Mouse (Mus musculus): ENCODE data around the gene Tuba3b. TPM values are rescaled to one million over a fixed set of nuclear protein-coding genes. Genes with fewer than 3 reads are reported as not detected.

The Tuba3b gene
- polyA plus RNA-seq (2012; rRNA removed) = 1.7 and 5.1 TPM in 2 replicates

DNA sequence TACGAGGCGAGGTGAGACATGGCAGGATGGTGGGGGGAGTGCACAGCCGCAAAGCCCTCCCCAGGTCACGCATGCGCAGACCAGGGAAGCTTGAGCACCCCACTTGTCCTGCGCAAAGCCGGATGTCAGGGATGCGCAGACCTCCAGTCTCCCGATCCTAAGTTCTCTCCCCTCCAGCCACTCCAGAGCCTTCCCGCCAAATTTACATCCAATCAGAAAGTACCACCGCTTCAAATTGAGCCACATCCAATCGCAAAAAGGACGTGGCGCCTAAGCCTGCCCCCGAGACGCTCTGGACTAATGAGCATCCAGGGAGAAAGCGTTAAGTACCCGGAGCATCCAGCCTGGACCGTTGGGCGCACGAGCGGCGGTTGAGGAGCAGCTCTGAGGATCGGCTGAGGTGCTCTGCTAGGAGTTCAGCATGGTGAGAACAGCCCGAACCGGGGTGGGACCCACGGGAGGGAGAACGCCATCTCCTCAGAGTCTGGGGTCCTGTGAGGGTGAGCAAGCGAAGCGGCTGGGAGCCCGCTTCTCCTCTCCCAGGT is at the start of gene Tuba3b:
Gene Tuba3b, plus strand, starts transcription at position 92 of the 545 bp plus-strand sequence.
- DNase-seq (ENCODE audit: low read depth) = no peak

DNA sequence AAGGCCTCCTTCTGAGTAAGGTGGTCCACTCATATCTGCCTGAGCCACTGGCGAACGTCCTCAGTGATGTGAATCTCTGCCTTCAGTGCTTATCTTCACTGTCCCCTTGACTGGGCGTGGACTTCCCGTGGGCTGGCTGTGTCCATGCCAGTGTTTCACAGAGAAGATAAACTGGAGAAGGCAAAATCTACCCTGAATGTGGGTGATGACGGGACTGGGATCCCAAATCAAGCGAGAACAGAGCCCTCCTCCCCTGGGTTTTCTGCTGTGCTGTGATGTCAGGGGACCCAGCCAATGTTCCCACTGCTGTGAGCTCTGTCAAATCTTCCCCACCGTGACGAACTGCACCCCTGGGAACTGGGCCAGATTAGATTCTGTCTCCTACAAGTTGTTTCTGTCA is 48.3 kb upstream of the Tuba3b start:
- no peak for DNase-seq (ENCODE audit: low read depth)

DNA sequence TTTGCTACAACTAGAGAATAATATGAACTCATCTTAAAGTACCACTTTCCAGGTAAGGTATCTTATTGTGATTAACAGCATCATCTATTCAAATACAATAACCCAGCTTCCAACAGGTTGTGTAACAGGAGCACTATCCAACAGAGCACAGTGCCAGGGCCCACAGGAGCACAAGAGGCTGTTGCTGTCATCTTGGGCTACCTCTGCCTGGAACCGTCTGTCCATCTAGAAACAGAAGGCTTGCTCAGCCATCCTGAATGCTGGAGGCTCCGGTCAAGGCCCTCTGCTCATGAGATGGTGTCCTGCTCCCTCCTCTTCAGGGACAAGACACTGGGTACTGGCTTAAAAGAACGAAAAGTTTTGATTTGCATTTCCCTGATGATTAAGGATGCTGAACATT is 47.7 kb upstream of the Tuba3b start:
- DNase-seq (ENCODE audit: low read depth) = no peak

DNA sequence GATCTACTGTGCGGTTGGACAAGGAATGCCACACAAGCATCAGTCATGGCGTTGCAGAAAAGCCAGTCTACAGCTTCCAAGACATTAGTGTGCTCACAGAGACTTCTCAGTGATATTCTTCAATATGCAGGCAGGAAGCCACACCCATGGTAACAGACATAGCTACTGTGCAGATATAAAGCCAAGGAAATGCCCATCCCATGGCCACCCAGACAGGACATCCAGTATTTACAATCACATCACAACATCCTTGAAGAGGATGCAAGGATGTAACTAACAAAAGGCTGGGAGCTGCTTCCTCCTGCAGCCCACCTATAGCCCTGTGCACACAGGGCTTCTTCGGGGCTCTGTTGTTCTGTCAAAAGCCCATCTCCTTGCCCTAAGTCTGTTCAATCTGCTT is 46.9 kb upstream of the Tuba3b start:
- DNase-seq (ENCODE audit: low read depth) = no peak

DNA sequence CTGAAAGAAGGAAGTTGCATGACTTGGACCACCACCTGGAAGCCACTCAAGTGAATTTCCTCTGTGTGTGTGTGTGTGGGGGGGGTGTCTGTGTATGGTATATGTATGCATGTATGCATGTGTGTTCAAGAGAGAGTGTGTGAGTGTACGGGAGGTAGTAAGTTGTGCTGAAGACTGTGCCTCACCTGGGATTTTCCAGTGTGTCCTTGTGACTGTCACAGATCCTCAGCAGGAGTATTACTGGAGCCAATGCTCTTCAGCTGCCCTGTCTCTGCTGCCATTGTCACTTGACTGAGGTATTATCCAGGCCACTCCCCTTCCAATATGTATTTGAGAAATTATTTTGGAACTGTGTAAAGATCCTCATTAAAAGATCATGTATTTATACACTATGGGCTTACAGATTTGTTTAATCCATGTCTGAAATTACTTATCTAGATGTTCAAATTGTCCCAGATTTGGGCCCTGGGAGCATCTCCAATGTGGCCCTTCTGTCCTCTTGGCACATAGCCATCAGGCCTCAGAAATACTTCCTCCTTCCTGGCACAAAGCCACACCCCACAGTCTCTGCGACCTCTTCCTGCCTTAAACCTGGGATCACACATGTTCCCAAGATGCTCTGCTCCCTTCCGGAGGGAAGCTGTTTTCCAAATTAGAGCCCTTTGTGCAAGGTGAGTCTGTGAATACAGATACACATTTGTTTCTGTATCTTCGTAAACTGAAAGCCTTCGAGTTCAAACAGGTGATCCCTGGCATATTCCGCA is 42.1 kb upstream of the Tuba3b start:
- DNase-seq (ENCODE audit: low read depth) = no peak

DNA sequence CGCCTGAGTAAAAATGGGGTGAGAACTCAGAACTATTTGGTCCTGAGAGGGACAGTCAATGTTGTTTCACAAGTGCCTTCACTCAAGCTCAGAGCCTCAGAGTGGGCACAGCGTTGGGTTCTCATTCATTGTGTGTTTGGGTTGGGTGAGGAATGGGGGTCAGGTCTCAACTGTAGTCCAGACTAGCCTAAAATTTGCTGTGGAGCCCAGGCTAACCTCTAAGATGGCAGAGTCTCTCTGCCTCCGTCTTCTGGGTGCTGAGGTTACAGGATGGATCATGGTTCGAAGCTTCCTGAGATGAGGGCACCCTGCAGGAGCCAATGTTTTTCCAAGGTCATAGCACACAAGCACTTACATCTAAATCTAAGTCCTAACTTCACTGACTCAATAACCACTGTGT is 38.8 kb upstream of the Tuba3b start:
- no peak for DNase-seq (ENCODE audit: low read depth)

DNA sequence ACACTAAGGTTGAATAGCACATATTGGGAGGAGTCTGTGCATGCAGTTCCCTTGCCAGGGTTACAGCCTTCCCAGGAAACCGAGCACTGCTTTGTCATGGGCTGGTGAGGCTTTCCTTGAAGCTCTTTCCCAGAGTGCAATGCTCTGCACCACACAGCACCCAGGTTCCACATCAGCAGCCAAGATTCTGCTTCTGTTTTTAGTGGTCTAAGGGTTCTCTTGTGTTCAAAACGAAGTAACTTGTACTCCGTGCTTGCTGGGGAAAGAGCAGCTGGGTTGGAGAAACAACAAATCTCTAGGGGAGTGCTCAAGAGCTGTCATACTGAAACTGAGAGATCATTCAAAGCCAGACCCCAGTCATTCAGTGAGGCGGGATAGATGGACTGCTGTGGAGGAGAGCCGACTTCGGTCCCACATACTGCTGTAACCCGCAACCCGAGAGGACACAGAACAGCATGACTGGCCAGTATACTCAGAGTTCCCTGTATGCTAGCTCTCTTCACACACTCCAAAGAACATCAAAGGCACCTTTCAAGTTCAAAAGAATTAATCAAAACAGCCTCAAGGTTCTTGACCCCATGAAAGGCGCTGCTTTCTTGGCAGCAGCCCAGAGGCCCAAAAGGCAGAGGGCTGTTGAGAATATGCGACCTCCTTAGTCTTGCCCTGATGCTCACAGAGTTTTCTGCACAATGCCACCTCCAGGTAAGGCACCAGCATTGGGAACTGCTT is 36.9 kb upstream of the Tuba3b start:
- no peak for DNase-seq (ENCODE audit: low read depth)

DNA sequence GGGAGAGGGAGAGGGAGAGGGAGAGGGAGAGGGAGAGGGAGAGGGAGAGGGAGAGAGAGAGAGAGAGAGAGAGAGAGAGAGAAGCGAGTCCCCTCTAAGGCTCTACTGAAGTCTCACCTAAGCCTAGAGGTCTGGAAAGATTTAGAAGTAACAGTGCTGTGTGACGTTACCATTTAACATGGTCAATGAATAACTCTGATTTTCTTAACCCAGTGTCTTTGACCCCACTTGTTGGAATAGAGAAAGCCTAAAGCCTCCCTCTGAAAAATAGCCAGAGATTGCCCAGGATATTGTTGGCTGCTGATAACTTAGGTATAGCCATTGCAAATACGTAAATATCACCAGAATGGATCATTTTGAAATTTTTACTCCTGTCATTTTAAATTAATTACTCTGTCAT is 35.8 kb upstream of the Tuba3b start:
- DNase-seq (ENCODE audit: low read depth) = no peak

DNA sequence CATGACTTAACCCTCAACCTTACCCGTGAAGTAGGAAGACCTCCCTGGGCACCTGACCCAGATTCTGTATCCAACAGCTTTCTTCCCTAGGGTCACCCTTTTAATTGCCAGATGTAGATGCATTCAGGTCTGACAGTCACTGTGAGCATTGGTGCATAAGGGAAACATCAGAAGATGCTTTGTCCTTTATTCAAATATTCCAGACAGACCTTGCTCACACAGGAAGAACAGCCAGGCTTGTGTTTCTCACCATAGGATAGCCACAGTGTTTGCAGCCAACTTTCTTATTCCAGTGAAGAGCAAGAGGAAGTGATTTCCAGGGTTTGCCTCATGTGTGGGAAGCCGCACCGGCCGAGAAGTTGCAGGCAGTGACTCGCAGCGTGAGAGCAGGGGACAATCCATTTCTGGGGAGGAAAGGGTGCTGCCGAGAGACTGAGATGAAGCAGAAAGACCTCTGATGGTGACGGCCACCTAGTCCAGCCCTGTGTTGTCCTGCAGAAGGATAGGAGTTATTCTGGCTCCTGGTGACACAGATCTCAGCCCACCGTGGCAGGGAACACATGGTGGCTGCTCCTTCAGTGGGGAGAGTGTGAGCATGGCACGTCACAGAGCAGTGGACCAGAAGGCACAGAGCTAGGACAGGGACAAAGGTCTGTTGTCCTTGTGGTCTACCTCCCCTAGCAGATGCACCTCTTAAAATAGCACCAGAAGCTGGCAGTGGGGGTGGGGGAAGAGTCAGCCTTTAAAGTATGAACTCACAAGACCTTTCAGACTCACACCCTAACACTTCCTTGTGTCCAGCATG is 34.0 kb upstream of the Tuba3b start:
- DNase-seq (ENCODE audit: low read depth) = no peak

DNA sequence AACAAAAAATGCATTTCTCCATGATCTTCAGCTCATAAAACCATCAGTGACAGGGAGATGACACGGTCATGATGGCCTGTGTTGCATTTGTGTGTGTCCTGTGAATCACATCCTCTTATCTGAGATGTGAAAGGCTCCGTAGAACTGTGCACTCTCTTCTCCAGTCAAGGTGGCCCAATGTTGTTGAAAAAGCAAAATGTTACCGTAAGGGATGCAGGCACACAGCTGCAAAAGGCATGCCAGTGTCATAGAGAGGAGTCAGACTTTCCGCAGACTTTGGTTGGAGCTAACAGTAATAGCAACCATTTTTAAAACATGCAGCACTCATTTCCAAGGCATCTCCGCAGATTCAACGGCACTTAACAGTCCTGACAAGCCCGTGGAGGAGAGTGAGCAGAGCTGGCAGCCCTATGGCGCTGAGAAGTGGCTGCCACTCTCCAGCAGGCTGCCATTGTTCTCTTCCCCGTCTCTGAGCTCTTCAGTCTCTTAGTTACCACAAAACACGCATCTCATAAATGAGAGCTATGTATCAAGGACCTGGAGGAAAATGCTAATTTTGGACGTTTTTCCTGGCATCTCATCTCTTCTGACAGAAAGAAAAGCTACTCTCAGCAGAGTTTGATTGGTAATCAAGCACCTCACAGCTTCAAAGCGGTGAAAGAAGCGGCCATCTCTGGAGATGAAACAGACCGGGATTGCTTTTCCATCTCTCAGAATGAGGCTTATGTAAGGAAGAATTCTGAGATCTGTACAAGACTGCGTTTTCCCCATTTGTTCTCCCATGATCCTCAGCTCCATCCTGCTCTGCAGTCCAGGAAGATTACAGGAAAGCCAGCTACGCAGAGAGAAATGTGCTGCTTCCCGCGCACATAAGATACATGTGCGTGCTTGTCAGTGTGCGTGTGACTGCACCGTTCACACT is 30.2 kb upstream of the Tuba3b start:
- DNase-seq (ENCODE audit: low read depth) = no peak

DNA sequence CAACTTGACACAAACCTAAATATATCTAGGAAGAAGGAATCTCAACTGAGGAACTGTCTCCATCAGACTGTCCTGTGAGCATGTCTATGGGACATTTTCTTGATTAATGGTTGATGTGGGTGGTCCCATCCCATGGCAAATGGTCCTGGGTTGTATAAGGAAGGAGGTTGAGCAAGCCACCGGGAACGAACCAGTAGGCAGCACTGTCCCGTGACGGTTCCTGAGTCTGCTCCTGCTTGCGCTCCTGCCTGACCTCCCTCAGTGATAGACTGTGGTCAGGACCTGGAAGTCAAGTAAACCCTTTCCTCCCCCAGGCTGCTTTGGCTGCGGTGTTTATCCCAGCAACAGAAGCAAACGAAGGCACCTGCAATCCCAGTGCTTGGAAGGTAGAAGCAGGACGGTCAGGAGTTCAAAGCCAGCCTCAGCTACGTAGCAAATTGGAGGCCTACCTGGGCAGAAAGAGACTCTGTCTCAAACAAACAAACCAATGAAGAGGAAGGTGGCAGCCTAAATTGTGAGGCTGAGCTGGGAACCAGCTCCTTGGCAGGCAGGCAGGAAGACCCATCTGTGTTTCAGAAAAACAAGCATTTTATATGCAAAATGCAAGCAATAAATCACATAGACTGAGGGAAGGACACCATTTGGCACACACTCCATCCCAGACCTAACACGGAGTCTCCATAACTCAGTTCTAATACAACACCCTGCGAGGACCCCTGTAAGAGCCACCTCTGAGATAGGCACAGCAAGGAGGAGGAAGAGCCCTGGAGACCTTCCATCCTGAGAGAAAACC is 24.9 kb upstream of the Tuba3b start:
- no peak for DNase-seq (ENCODE audit: low read depth)

DNA sequence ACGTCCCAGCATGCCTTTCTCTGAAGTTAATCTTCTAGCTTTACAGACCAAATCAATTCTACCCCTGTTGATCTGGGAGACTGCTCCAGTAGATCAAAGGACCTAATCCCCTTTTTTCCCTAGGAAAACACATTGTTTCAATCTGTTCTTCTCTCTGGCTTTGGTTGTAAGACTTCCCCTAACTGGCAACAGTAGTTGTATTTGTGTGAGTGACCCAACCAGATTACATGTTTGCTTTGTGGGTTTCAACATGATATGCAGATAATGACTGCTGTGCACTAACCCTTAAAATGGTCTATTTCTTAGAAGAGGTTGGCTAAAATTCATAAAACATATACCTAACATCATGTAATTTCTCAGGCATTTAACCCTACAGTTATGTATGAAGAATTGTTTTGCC is 24.0 kb upstream of the Tuba3b start:
- no peak for DNase-seq (ENCODE audit: low read depth)

DNA sequence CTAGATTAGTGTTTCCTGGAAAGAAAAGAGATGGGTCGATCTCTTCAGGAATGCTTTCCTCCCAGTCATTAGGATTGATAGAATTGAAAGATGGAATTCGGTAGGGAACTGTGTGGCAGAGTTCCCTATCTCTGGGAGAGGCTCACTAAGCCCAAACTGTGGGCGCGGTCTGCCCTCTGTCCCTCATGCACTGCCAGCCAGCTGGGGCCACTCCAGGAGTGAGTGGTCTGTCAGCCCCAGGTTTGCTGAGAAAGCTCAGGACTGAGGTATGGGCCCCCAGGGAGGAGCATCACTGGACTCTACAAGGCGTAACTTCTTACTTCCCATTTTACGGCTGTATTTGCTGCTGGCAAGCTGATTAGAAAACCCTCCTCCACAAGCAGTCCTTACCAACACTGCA is 23.5 kb upstream of the Tuba3b start:
- DNase-seq (ENCODE audit: low read depth) = no peak

DNA sequence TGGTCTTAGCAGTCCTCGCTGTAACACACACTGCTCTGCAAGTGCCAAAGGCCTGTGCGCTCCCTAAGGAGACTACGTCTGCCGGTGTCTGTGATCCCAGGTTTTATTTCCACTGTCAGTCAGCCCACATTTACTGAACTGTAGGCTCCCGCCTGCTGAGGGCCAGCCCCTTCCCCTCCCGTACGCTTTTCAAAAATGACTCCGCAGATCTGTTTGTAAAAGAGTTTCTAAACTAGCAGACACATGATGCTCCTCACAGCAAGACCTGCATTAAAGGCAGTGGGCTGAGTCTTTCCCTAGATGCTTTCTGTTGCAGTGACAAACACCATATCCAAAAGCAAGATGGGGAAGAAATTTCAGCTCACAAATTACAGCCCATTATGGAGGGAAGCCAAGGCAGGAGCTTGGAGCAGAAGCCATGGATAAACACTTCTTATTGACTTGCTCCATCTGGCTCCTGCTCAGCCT is 23.0 kb upstream of the Tuba3b start:
- no peak for DNase-seq (ENCODE audit: low read depth)

DNA sequence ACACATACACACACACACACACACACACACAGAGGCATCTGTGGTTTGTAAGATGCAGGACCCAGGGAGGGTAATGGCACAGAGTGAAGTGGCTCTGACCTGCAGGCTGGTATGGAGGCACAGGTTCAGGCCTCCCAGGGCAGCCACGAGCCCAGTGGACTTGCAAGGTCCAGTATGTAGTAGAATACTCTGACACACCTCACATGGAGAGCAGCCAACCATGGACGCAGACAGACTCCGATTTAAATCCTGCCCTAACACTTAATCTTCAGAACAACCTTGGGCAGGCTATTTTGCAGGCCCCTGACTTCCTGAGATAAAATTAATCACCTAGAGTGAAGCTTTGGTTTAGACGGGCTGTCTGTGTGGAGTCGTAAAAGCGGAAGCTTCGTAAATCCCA is 21.6 kb upstream of the Tuba3b start:
- DNase-seq (ENCODE audit: low read depth) = no peak

DNA sequence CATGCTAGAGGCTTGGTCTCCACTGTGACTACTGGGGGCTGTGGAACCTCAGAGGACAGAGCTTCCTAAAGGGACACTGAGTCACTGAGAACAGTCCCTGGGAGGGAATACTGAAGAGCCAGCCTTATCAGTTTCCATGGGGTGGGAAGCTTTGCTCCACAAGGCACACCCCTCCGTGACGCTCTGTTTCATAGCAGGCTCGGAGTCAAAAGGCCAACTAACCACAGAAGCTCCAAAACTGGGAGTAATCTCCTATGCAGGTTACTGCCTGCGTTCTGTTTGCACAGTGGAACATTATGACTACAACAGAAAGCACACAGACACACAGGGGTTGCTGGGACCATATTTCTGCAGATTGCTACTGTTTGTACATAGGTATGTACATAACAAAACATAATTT is 19.7 kb upstream of the Tuba3b start:
- DNase-seq (ENCODE audit: low read depth) = no peak

DNA sequence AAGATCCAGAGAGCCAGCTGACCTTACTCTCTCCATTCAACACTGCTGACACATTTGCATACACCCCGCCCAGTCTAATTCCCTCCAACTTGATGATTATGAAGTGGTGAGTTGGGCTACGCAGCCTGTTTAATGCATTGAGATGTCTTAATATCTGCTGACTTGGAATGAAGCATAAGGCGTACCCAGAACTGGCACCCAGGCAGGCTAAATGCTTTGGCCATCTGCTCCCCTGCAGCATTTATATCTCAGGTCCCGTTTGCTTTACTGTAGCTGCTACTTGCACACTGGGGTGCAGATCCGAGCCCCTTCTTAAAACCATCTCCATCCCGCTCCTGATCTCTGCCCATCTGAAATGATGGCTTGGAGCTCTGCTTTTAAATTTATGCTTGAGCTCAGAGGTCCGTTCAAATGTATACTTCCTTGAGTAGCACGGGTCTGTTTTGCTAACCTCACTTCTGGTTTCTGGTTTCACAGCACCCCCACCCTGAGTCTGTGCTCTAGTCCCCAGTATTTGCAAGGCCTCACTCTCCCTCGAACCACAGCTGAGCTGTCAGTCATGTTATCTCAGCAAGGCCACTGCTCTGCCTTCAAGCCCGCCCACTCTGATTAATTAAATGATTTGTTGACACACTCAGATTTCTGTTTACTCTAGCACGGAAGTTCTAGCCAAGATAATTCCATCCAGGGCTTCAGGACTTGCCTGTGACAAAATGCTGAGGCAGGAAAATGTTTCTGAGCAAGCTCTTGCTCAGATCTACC is 16.6 kb upstream of the Tuba3b start:
- no peak for DNase-seq (ENCODE audit: low read depth)

DNA sequence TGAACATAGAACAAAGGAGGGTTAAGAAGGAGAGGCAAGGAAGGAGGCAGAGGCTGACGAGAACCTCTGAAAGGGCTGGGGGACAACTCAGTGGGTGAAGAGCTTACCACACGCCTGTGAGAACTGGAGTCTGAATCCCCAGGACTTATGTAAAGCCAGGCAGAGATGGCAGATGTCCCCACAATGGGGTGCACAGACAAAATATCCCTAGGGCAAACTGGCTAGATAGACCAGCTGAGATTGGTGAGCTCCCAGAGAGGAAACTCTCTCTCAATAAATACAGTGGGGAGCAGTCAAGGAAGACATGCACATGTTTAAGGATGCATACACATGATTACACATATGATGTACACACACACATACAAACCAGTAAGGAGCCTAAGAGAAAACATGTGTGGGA is 11.4 kb upstream of the Tuba3b start:
- DNase-seq (ENCODE audit: low read depth) = no peak

DNA sequence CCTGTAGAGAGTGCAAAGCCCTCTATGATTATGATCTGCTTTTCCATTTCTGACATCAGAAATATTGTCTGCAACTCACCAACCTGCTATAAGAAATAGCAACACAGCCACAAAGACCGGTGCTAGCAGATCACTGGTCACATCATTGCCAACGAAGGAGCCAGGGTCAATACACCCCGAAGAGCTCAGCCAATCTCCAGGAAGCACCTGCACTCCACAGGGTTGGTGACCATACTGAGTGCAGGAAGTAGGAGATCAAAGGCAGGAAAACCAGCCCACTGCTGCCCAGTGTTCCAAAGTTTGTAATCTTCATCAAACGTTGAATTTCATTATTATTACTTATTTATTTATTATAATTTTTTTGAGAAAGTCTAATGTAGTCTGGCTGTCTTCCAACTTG is 10.9 kb upstream of the Tuba3b start:
- no peak for DNase-seq (ENCODE audit: low read depth)

DNA sequence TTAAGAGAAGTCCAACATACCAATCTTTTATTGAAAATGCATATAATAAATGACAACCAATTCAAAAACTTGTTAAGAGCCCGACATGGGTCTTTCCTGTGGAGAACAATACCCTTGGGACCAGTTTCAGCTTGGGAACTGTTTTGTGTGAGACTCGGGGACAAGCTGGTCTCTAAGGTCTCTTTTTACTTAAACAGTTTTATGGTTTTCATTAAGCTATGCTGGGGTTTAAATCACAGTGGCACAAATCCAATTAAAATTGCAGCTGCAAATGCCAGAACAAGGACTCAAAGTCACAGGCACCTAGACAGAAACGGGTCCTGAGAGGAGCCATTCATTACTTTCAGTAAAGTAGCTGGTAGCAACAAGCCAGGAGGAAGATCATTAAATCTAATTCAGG is 10.4 kb upstream of the Tuba3b start:
- DNase-seq (ENCODE audit: low read depth) = no peak
